Mouse (Mus musculus): Measurements from ENCODE around the gene Moap1. TPM values are rescaled to one million over a fixed set of nuclear protein-coding genes. Genes with fewer than 3 reads are reported as not detected.

Gene Moap1
- polyA plus RNA-seq, 1 experiment from 2014 or later = 76.5 TPM

DNA sequence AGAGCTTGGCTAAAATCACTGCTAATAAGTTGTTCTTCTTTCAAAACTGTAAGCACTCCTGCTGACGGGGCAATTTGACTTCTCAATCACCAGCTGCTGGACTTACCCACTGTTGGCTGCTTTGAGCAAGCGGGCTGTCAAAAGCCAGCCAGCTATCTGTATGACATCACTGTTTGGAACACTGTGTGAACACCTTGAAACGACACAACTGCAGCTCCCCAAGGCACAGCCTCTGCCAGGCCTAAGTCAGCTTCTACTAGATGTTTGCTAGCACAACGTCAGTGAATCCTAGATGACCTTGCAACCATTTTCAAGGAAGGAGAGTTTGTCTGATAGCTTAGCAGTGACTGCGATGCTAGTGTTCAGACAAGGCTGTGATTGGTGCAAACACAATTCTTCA is 4.4 kb downstream of the Moap1 start:
- no peaks in the 10 kb centered on the region for H3K9me3 ChIP-seq (replicated peaks)
- H3K4me1 ChIP-seq = peaks cover 17% of the 10 kb centered on the region
- H3K4me2 ChIP-seq = no peak overlapping the region
- no peaks in the 10 kb centered on the region for H3K27me3 ChIP-seq (replicated peaks)
- no peak for ATAC-seq (ENCODE audit: low FRiP score)
- no peaks in the 10 kb centered on the region for H3K36me3 ChIP-seq
- 87% methylated on average over 5 of the region's 5 CpGs for WGBS
- H3K4me3 ChIP-seq (replicated peaks) = no peak overlapping the region
- H3K9ac ChIP-seq (replicated peaks) = no peak overlapping the region
- no peak overlapping the region for H3K27ac ChIP-seq (replicated peaks)

DNA sequence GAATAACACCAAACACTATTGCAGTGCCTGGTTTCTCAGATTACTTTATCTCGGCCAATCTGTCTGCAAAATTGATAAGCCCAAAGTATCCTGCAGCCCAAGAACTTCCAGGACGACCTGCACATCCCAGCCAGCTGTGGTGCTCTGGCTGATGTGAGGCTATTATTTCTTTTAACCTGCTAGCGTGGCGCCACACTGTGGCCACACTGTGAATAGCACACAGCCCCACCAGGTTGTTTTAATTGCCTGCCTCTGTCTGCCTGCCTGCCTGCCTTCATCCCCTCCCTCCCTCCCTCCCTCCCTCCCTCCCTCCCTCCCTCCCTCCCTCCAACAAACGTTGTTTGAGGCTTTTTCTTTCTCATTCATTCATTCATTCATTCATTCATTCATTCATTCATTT is 10.1 kb downstream of the Moap1 start:
- no peaks in the 10 kb centered on the region for H3K27me3 ChIP-seq (replicated peaks)
- WGBS = 11% methylated on average over 4 of the region's 5 CpGs
- ATAC-seq (ENCODE audit: low FRiP score) = no peak
- no peaks in the 10 kb centered on the region for H3K9me3 ChIP-seq (replicated peaks)
- no peak overlapping the region for H3K27ac ChIP-seq (replicated peaks)
- no peak overlapping the region for H3K4me2 ChIP-seq
- no peak overlapping the region for H3K4me3 ChIP-seq (replicated peaks)
- H3K4me1 ChIP-seq = peaks cover 24% of the 10 kb centered on the region
- H3K9ac ChIP-seq (replicated peaks) = no peak overlapping the region
- H3K36me3 ChIP-seq = no peaks in the 10 kb centered on the region

DNA sequence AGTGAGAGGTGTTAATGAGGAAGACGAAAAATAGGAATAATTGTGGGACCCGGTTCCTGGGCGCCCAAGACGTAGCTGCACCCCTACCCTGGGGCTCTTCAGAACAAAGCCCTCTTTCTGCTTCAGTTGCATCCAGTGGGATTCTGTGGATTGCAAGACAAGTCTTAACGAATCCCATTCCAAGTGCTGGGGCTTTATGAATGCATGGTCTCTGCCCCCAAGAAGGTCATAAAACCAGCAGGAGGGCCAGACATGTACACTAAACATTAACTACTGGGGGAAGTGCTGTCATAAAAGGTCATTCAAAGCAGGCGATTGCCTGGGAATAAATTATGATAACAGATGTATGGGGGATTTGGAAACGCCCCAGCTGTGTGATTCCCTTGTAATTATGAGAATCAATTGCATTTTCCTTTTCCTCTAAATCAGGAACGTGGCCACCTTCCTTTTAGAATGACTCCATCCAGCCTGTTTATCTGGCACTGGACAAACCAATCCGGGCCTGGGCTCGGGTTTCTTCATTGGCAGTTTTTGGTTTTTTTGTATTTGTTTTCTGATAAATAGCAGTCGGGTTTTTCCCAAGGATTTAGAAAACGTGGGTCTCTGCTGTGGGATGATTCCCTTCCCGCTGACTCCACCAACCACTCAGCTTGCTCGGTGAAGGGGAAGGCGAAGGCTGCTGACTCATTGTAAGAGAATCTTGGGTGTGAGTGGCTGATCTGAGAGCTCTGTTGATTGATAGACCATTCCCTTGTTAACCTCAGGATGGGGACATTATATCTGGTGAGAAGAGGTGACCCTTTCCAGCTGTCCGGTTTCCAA is 12.5 kb downstream of the Moap1 start:
- H3K9me3 ChIP-seq (replicated peaks) = no peaks in the 10 kb centered on the region
- 7% methylated on average over 16 of the region's 16 CpGs for WGBS
- H3K4me2 ChIP-seq = peak overlapping the region; percentile 57
- H3K4me3 ChIP-seq (replicated peaks) = peak overlapping the region; percentile 20
- peak; percentile 69 for ATAC-seq (ENCODE audit: low FRiP score)
- peak overlapping the region; percentile 90 for H3K27ac ChIP-seq (replicated peaks)
- no peaks in the 10 kb centered on the region for H3K36me3 ChIP-seq
- peak overlapping the region; percentile 18; the same call in 1 of the 2 replicates for H3K9ac ChIP-seq (replicated peaks)
- peaks cover 24% of the 10 kb centered on the region for H3K4me1 ChIP-seq
- no peaks in the 10 kb centered on the region for H3K27me3 ChIP-seq (replicated peaks)

DNA sequence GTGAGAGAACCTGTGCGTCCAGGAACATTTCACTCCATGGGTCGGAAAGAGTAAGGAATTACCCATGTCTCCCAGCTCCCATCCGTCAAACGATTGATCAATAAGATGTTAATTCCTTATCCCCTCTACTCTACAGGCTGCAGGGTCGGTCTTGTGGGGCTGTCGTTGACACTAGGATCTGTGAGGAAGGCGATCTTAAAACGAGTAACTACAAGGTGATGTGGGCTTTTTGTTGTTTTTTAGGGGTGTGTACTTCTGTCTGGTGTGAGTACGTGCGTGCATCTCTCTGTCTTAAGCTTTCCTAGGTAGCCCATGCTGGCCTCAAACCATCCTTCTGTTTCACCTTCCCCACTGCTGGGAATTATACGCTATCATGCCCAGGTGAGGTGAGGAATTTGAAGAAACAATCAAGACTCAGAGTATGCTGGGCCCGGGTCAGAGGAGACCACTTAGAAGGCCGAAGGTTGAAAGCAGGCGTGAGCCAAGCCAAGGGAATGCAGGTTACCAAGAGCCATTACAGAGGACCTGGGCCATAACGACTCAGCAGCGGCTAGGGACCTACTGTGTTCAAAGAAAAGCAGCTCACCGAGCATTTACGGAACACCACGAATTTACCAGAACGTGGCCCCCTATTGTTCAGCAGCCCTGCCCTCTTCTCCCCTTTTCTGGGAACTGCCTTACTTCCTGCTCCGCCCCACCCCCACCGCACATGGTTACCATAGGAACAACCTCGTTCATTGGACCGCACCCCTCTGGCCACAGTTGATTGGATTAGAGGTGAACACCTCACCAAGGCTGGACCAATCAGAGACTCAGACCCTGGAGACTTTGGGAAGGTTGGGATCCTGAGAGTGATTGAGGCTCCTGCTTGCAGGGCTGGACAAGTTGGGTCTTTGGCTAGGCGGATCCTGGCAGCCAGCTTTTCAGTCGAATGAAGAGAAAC is 13.3 kb downstream of the Moap1 start:
- H3K27me3 ChIP-seq (replicated peaks) = no peaks in the 10 kb centered on the region
- H3K4me3 ChIP-seq (replicated peaks) = peak overlapping the region; percentile 20
- 24% methylated on average over 26 of the region's 26 CpGs for WGBS
- peak; percentile 98 for ATAC-seq (ENCODE audit: low FRiP score)
- H3K27ac ChIP-seq (replicated peaks) = peak overlapping the region; percentile 90
- H3K4me1 ChIP-seq = peaks cover 24% of the 10 kb centered on the region
- H3K4me2 ChIP-seq = peak overlapping the region; percentile 57
- H3K9me3 ChIP-seq (replicated peaks) = no peaks in the 10 kb centered on the region
- peak overlapping the region; percentile 18; the same call in 1 of the 2 replicates for H3K9ac ChIP-seq (replicated peaks)
- no peaks in the 10 kb centered on the region for H3K36me3 ChIP-seq

DNA sequence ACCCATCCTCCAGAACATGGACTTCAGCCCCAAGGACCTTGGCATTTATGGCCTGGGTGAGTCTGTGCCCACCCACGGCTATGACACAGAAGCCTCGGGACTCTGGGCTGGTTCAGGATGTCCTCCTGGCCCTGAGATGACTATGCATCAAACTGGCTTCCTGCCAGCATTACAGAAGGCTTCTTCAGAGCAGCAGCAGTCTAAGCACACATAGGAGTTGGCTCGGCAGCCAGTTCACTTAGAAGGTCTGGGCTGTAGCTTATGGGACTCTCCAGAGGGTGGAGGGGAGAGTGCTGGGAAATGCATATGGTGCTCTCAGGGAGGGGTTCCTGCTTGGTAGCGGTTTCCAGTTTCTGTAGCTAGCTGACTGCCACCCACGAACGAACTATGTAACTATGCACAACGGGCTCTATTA is 17.7 kb downstream of the Moap1 start:
- Histone ChIP-seq H3K4me1 (peaks cover 12% of the 10 kb centered on the region), H3K9me3 (replicated peaks) (no peaks in the 10 kb centered on the region), H3K36me3 (no peaks in the 10 kb centered on the region), H3K4me3 (replicated peaks) (no peak overlapping the region), H3K27me3 (replicated peaks) (no peaks in the 10 kb centered on the region), H3K4me2 (no peak overlapping the region), H3K9ac (replicated peaks) (no peak overlapping the region), H3K27ac (replicated peaks) (no peak overlapping the region)
- WGBS = 84% methylated on average over 7 of the region's 7 CpGs
- no peak for ATAC-seq (ENCODE audit: low FRiP score)

DNA sequence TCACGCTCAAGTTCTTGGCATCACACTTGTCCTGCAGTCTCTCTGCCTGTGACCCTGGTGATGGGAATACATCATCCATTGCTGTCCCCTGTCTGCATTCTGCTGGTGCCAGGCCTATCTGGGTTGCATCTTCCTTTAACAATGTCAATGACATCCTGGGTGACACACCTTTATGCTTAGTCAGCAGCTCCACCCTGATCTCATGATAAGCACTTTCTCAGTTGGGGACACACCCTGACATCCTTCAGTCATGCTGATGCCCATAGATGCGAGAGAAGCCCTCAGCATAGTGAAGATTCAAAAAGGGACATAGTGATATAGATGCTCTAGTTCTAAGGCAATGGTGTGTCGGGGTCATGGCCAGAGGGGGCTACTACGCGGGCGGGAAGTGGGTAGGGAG is 18.3 kb downstream of the Moap1 start:
- no peak overlapping the region for H3K9ac ChIP-seq (replicated peaks)
- no peak overlapping the region for H3K4me2 ChIP-seq
- H3K9me3 ChIP-seq (replicated peaks) = no peaks in the 10 kb centered on the region
- no peaks in the 10 kb centered on the region for H3K27me3 ChIP-seq (replicated peaks)
- WGBS = 94% methylated on average over 6 of the region's 6 CpGs
- no peaks in the 10 kb centered on the region for H3K36me3 ChIP-seq
- H3K4me1 ChIP-seq = peaks cover 6% of the 10 kb centered on the region
- no peak for ATAC-seq (ENCODE audit: low FRiP score)
- H3K27ac ChIP-seq (replicated peaks) = no peak overlapping the region
- H3K4me3 ChIP-seq (replicated peaks) = no peak overlapping the region

DNA sequence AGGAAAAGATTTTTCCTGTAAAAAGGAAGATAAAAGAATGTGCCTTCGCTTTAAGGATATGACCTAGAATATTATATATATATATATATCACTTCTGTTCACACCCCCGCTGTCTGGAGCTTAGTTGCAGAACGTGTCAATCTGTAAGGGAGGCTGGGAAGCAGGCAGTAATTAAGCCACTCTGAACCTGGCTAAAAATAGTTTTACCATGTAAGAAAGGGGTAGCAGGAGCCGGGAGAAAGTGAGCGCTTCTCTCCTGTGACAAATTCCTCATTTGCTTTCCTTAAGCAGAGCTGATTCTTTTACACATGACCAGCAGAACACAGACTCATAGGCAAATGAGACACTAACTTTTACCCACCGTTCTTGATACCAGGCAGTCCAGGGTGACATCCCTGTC is 19.6 kb downstream of the Moap1 start:
- no peaks in the 10 kb centered on the region for H3K36me3 ChIP-seq
- no peak overlapping the region for H3K27ac ChIP-seq (replicated peaks)
- H3K27me3 ChIP-seq (replicated peaks) = no peaks in the 10 kb centered on the region
- no peak overlapping the region for H3K9ac ChIP-seq (replicated peaks)
- H3K4me2 ChIP-seq = no peak overlapping the region
- ATAC-seq (ENCODE audit: low FRiP score) = no peak
- WGBS = 78% methylated on average over 6 of the region's 6 CpGs
- H3K9me3 ChIP-seq (replicated peaks) = no peaks in the 10 kb centered on the region
- H3K4me1 ChIP-seq = peaks cover 5% of the 10 kb centered on the region; the same call in 1 of the 2 replicates
- no peak overlapping the region for H3K4me3 ChIP-seq (replicated peaks)

DNA sequence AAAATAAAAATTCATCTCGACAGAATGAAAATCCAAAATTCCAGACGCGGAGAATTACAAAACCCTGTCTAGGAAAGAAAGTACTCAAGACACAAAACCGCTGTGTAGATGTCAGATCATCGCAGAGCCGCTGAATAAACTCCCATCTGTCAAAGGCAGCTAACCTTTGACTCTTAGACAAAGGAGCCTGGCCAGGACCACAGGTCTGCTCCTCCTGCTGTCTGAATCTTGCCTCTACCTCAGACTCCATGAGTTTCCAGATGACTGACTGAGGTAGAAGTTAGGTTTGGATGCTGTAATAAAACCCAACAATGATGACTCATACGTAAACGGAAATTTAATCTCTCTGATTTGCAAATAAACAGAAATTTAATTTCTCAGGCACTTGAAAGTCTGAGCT is 20.5 kb downstream of the Moap1 start:
- no peak for ATAC-seq (ENCODE audit: low FRiP score)
- no peak overlapping the region for H3K4me2 ChIP-seq
- H3K36me3 ChIP-seq = no peaks in the 10 kb centered on the region
- no peak overlapping the region for H3K9ac ChIP-seq (replicated peaks)
- WGBS = 71% methylated on average over 8 of the region's 8 CpGs
- H3K9me3 ChIP-seq (replicated peaks) = no peaks in the 10 kb centered on the region
- peaks cover 5% of the 10 kb centered on the region; the same call in 1 of the 2 replicates for H3K4me1 ChIP-seq
- no peaks in the 10 kb centered on the region for H3K27me3 ChIP-seq (replicated peaks)
- H3K27ac ChIP-seq (replicated peaks) = no peak overlapping the region
- H3K4me3 ChIP-seq (replicated peaks) = no peak overlapping the region

DNA sequence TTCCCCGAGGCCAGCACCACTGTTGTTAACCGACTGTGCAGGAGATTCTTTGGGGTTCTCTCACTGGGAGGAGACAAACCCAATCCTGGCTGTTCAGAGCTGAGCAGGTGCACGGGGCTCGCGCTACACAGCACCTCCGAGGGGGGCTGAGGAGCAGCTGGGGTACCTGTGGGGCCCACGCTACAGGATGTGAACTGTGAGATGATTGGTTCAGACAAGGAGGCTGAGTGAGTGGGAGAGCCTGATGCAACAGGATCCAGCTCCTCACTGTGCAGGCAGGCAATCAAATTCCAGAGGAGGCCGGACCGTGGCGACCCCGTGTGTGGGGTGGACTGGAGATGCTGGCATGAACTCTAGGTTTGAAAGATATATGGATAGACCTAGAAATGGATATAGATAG is 21.0 kb downstream of the Moap1 start:
- 0 out of 2 replicates have a peak, but pooled peaks have one; percentile 9 for ATAC-seq (ENCODE audit: low FRiP score)
- no peak overlapping the region for H3K4me3 ChIP-seq (replicated peaks)
- H3K4me1 ChIP-seq = peaks cover 5% of the 10 kb centered on the region; the same call in 1 of the 2 replicates
- H3K9ac ChIP-seq (replicated peaks) = no peak overlapping the region
- H3K36me3 ChIP-seq = no peaks in the 10 kb centered on the region
- no peaks in the 10 kb centered on the region for H3K27me3 ChIP-seq (replicated peaks)
- H3K27ac ChIP-seq (replicated peaks) = no peak overlapping the region
- no peaks in the 10 kb centered on the region for H3K9me3 ChIP-seq (replicated peaks)
- no peak overlapping the region for H3K4me2 ChIP-seq
- 58% methylated on average over 11 of the region's 11 CpGs for WGBS

DNA sequence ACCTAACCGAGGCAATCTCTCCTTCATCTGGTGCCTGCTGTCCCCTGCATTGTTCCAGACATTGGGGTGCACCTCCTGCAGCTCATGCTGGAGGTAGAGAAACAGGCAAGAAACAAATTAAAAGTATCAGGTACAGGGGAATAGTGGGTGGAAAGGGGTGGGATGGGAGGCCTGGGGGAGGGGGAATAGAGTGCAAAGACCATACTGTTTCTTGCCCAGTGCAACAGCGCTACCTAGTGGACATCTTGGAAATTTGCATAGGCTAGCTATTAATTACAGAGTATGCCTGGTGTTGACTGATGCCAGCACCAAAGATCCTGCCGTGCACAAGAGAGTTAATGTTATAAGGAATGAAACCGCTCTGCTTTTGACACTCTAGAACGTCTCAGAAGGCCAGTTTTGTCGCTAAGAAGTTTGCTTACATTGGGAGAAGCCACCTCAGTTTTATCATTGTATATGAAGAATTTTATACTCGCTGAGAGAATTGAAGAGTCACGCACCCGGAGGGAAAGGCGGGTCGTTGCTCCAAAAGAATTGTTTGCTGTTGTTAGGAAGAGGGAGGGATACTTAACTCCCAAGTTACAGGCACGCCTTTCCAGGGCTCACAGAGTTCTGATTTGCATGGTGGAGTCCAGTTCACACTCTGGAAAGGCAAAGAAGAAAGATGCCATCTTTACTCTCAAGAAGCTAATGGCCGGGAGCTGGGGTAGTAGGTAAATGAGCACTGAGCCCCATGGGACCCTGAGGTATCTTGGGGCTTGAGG is 23.7 kb downstream of the Moap1 start:
- Histone ChIP-seq H3K4me2 (peak overlapping the region; percentile 32), H3K36me3 (no peaks in the 10 kb centered on the region), H3K9me3 (replicated peaks) (no peaks in the 10 kb centered on the region), H3K4me3 (replicated peaks) (no peak overlapping the region), H3K27me3 (replicated peaks) (no peaks in the 10 kb centered on the region), H3K27ac (replicated peaks) (no peak overlapping the region), H3K9ac (replicated peaks) (no peak overlapping the region), H3K4me1 (peaks cover 5% of the 10 kb centered on the region; the same call in 1 of the 2 replicates)
- ATAC-seq (ENCODE audit: low FRiP score) = peak; percentile 69
- 28% methylated on average over 13 of the region's 13 CpGs for WGBS

All from neural tube, embryonic 15.5 days (tissue).